Mouse (Mus musculus): ENCODE measurements at regions not wholly inside any gene's neighbourhood (a gene's known extent, or its start where the extent isn't known, plus 50 kb on each side); places are given as distances from the start of the nearest gene placed in this dataset.

DNA sequence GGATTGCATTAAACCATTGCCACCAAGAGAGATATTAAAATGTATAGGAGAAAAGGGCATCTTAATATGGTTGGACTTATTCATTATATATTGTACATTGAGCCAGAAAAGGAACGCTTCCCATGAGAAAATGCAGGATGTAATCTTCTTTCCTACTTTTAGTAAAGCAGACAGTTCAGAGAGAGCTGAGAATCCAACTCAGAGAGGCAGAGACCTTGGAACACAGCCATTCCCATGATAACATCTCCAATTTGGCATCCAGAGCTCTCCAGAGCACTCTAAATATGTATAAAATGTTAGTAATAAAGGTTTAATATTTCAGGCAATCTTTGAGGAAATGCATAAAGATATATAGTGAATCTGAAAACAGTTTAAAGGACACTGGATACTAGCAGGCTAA lies 199.3 kb upstream of the Asb5 start:
- Histone ChIP-seq H3K9ac (no peak overlapping the region), H3K36me3 (no peaks in the 10 kb centered on the region), H3K27me3 (replicated peaks) (no peaks in the 10 kb centered on the region), H3K4me3 (no peak overlapping the region), H3K9me3 (replicated peaks) (no peaks in the 10 kb centered on the region), H3K4me2 (no peak overlapping the region), H3K27ac (no peak overlapping the region), H3K4me1 (no peaks in the 10 kb centered on the region)
- no peak for ATAC-seq
- 58% methylated on average over 1 of the region's 1 CpGs for WGBS (ENCODE audit: insufficient replicate concordance)

DNA sequence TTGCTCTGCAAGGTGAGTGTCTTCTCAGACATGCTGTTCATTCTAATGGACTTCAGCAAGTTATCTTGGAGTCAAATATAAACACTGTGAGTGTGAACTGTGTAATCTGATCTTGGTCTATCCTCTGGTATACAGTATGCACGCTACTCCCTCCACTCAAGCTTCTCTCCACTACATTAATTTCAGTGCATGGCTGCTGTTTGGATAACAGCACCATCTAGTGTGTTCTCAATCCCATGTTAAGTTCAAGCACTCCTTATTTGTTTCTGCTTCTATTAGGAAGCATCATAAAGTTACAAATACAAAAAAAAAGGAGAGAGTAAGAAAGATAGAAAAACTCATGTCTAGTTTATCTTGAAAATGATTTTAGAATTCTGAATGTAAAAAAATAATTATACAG lies 197.5 kb upstream of the Asb5 start:
- no peaks in the 10 kb centered on the region for H3K4me1 ChIP-seq
- no peaks in the 10 kb centered on the region for H3K9me3 ChIP-seq (replicated peaks)
- ATAC-seq = no peak
- H3K27me3 ChIP-seq (replicated peaks) = no peaks in the 10 kb centered on the region
- H3K27ac ChIP-seq = no peak overlapping the region
- H3K4me2 ChIP-seq = no peak overlapping the region
- WGBS (ENCODE audit: insufficient replicate concordance) = 42% methylated on average over 1 of the region's 1 CpGs
- no peak overlapping the region for H3K9ac ChIP-seq
- no peaks in the 10 kb centered on the region for H3K36me3 ChIP-seq
- no peak overlapping the region for H3K4me3 ChIP-seq

DNA sequence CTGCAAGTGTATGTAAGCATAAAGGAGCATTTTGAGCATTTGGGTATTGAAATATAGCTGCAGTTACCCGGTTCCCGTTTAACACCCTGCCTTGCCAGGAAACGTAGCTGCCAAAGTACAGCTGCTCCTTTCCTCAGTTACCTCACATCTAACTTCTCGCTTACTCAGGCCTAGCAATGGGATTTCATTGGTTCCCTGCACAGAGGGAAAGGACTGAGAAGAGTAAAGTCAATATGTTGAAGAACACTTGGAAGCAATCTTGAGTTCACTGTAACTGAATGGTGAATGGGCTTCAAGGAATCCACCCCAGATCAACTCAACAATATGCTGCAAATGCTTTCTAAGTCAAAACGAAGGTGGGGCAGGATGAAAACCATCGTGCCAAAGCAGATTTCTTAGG lies 178.3 kb upstream of the Asb5 start:
- H3K4me3 ChIP-seq = no peak overlapping the region
- no peaks in the 10 kb centered on the region for H3K4me1 ChIP-seq
- H3K9ac ChIP-seq = no peak overlapping the region
- 70% methylated on average over 6 of the region's 6 CpGs for WGBS (ENCODE audit: insufficient replicate concordance)
- no peak overlapping the region for H3K4me2 ChIP-seq
- no peak for ATAC-seq
- H3K9me3 ChIP-seq (replicated peaks) = no peaks in the 10 kb centered on the region
- H3K27me3 ChIP-seq (replicated peaks) = no peaks in the 10 kb centered on the region
- H3K27ac ChIP-seq = no peak overlapping the region
- H3K36me3 ChIP-seq = no peaks in the 10 kb centered on the region

DNA sequence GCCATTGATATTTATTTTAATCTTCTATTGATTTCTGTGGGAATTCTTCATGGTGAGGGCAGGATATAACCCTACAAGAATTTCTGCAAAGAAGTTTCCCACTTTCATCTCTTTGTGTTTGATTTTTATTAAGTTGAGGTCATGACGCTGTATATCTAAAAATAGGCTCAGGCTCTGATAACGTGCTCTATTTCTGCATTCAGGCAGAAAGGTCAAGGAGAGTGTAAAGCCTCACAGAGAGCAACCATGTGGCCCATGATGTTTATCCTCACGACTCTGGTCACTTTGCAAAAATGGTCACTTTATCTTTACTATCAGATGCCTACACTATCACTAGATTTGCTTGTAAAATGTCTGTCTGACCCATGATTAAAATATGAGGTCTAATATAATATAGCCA lies 167.7 kb upstream of the Asb5 start:
- no peak overlapping the region for H3K27ac ChIP-seq
- H3K9me3 ChIP-seq (replicated peaks) = no peaks in the 10 kb centered on the region
- H3K36me3 ChIP-seq = no peaks in the 10 kb centered on the region
- H3K4me1 ChIP-seq = no peaks in the 10 kb centered on the region
- WGBS (ENCODE audit: insufficient replicate concordance) = 36% methylated on average over 3 of the region's 3 CpGs
- H3K4me2 ChIP-seq = no peak overlapping the region
- ATAC-seq = no peak
- H3K9ac ChIP-seq = no peak overlapping the region
- no peak overlapping the region for H3K4me3 ChIP-seq
- no peaks in the 10 kb centered on the region for H3K27me3 ChIP-seq (replicated peaks)

DNA sequence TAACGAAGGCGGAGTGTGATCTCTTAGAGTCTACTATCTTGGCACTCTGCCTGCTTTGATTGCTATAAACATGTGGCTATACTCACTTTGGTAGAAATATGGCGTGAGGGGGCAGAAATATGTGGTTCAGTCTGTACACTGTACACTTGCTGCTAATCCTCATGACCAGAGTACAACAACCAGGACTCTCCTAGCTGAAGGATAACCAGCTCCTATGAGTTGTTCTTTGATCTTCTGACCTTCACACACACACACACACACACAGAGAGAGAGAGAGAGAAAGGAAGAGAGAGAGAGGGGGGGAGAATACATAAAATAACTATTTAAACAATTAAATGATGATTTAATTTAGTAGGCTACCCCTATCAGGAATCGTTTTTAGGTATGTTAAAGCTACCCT lies 158.9 kb upstream of the Asb5 start:
- WGBS (ENCODE audit: insufficient replicate concordance) = 67% methylated on average over 4 of the region's 4 CpGs
- H3K9ac ChIP-seq = no peak overlapping the region
- no peaks in the 10 kb centered on the region for H3K27me3 ChIP-seq (replicated peaks)
- no peak overlapping the region for H3K4me3 ChIP-seq
- ATAC-seq = no peak
- no peaks in the 10 kb centered on the region for H3K9me3 ChIP-seq (replicated peaks)
- no peaks in the 10 kb centered on the region for H3K4me1 ChIP-seq
- no peak overlapping the region for H3K4me2 ChIP-seq
- H3K36me3 ChIP-seq = no peaks in the 10 kb centered on the region
- no peak overlapping the region for H3K27ac ChIP-seq

DNA sequence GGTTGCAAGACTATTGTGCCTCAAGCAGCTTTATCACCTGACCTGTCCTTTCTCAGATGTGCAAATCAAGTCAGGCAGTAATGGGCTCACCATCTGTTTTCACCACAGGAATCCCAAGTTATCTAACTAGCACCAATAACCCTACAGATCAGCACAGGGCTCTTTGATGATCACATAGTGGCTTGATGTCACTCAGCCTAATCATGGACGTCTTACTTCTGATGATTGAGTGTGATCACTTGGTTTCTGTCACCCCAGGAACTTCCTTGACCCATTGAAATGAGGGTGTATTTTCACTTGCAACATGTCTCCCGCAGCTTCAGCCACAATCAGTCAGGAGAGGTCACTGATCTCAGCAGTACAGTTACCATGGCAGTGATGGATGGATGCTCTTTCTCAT lies 158.3 kb upstream of the Asb5 start:
- 33% methylated on average over 2 of the region's 2 CpGs for WGBS (ENCODE audit: insufficient replicate concordance)
- ATAC-seq = no peak

DNA sequence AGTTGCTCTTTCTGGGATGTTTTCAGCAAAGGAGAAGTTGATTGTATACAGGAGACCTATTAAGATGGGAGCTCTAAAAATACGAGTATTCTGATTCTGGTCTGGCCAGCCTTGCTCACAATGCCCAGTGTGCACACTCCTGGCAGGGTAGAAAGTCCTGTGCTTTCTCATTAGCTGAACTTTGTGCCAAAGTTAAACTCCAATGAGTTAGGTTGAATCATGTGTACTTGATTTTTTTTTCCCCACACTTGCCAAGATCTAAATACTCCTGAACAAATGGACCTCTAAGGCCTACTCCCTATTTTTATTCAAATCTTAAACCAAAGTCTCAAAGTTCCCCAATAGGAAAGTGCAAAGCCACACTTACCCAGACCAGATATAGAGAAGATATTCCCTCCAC lies 156.5 kb upstream of the Asb5 start:
- WGBS (ENCODE audit: insufficient replicate concordance) = 58% methylated on average over 1 of the region's 1 CpGs
- Histone ChIP-seq H3K27me3 (replicated peaks) (no peaks in the 10 kb centered on the region), H3K4me1 (no peaks in the 10 kb centered on the region), H3K36me3 (no peaks in the 10 kb centered on the region), H3K27ac (no peak overlapping the region), H3K4me2 (no peak overlapping the region), H3K4me3 (no peak overlapping the region), H3K9ac (no peak overlapping the region), H3K9me3 (replicated peaks) (no peaks in the 10 kb centered on the region)
- no peak for ATAC-seq

More for the DNA sequence above, 158.3 kb upstream of the Asb5 start:
- H3K9ac ChIP-seq = no peak overlapping the region
- H3K27ac ChIP-seq = no peak overlapping the region
- H3K4me2 ChIP-seq = no peak overlapping the region
- no peaks in the 10 kb centered on the region for H3K4me1 ChIP-seq
- no peaks in the 10 kb centered on the region for H3K36me3 ChIP-seq
- no peaks in the 10 kb centered on the region for H3K27me3 ChIP-seq (replicated peaks)
- no peaks in the 10 kb centered on the region for H3K9me3 ChIP-seq (replicated peaks)
- no peak overlapping the region for H3K4me3 ChIP-seq

DNA sequence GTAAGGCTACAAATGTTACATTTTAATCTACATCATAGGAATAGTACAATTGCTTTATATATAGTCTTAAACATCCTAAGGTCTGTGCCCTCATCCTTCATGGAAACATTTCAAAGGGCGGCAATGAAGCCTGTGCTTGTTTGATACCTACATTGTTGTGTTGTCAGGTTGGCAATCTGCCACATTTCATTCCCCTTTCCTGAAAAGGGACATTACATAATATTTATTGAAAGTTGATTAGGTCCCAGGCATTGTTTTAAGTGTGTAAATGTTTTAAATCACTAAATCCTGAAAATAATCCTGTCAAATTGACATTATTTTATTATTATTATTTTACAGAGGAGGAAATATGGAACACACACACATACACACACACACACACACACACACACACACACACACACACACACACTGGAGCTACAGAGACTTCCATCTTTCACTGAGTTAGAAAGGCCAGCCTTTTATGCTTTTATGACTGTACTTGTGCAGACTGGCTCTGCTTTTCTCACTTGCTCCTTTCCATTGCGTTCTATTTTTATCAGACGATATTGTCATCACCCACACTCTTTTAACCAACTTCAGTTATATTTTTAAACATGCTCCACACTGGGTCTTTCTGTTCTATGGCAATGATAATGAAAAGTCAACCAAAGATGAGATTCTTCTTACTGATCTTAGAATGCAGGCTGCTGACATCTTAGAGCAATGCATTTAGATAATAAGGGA lies 153.8 kb upstream of the Asb5 start:
- Histone ChIP-seq H3K9me3 (replicated peaks) (no peaks in the 10 kb centered on the region), H3K4me2 (no peak overlapping the region), H3K4me1 (no peaks in the 10 kb centered on the region), H3K4me3 (no peak overlapping the region), H3K9ac (no peak overlapping the region), H3K27me3 (replicated peaks) (no peaks in the 10 kb centered on the region), H3K36me3 (no peaks in the 10 kb centered on the region), H3K27ac (no peak overlapping the region)
- no peak for ATAC-seq
- WGBS (ENCODE audit: insufficient replicate concordance) = 73% methylated on average over 3 of the region's 3 CpGs

DNA sequence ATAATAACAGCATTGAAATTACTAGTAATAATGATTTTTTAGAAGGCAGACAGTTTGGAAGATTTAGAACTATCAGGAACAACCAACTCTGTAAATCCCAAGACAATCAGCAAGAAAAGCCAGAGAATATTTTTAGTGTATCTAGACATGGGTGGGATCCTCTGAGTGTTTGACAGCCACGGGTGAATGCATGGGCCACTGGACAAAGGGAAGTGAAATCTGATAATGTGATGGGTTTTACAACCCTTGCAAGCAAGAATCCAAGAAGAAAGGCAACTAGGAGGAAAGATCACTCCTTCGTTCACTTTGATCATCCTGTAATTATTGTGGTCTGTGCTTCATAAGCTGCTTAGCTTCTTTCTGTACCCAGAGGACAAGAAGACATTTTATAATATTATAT lies 149.2 kb upstream of the Asb5 start:
- Histone ChIP-seq H3K4me1 (no peaks in the 10 kb centered on the region), H3K36me3 (no peaks in the 10 kb centered on the region), H3K9me3 (replicated peaks) (no peaks in the 10 kb centered on the region), H3K27ac (no peak overlapping the region), H3K4me2 (no peak overlapping the region), H3K9ac (no peak overlapping the region), H3K4me3 (no peak overlapping the region), H3K27me3 (replicated peaks) (no peaks in the 10 kb centered on the region)
- no peak for ATAC-seq
- 44% methylated on average over 2 of the region's 2 CpGs for WGBS (ENCODE audit: insufficient replicate concordance)

DNA sequence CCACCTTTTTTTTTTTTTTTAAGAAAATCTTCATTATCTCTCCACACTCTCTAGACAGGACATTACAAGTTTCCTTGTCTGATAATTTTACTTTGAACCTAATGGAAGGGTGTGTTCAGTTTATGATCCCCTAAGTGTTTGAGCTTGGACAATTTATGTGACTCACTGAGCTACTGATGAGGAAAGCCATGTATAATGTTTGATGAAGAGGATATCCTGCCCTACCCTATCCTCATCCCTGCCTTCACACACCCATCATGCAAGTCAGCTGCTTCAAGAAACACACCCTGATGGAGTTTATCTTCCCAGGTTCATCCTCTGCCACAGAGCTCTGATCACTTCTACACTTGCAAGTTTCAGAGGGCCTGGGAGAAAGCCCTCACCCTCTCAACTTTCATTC lies 136.5 kb upstream of the Asb5 start:
- Histone ChIP-seq H3K9me3 (replicated peaks) (no peaks in the 10 kb centered on the region), H3K36me3 (no peaks in the 10 kb centered on the region), H3K4me2 (no peak overlapping the region), H3K4me1 (no peaks in the 10 kb centered on the region), H3K27ac (no peak overlapping the region), H3K9ac (no peak overlapping the region), H3K27me3 (replicated peaks) (no peaks in the 10 kb centered on the region), H3K4me3 (no peak overlapping the region)
- no peak for ATAC-seq

DNA sequence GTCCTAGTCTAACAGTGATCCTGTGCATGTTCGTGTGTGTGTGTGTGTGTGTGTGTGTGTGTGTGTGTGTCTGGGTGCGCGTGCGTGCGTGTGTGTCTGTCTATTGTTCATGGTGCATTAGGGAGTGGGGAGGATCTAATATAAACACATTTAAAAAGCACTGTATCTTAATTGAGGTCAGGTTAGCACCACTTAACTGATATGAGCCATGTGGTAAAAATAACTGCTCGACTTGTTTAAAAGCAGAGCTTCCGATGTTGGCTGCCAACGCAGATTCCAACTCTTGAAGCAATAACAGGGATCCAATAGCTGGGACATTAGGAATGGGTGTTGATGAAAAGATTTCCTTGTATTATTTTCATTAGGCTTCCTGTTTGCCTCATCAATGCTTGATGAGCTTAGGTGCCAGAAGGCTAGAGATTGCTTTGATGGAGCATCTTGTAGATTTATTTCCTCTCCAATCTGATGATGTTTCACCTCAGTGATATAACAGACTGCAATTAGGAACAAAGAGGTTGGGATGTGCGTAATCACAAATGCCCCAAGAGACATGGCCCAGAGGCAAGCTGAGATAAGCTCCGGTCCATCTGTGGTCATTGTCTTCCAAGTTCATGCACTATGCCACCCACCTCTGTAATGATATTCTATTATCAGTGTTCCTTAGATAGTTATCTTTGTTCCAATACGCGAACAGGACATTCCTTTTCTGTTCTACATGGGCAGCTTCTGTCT lies 135.7 kb upstream of the Asb5 start:
- WGBS (ENCODE audit: insufficient replicate concordance) = 73% methylated on average over 12 of the region's 12 CpGs

DNA sequence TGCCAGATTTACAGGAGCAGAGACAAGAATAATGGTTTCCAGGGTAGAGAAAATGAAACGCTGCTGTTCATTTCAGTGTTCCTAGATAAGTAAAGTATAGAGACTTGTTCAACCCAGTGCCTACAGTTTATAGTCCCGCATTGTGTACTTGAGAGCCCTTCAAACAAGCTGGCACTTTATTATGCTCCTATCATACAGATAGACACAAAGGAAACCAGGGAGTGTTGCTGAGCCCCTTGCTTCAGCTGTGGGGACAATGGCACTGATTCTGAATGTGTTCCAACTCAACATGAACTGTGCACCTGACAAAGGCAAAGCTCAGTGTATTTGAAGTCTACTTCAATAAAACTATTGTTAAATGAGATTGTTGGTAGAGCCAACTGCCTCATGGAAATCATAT lies 123.7 kb upstream of the Asb5 start:
- H3K36me3 ChIP-seq = no peaks in the 10 kb centered on the region
- H3K27ac ChIP-seq = no peak overlapping the region
- no peak for ATAC-seq
- H3K4me1 ChIP-seq = no peaks in the 10 kb centered on the region
- H3K27me3 ChIP-seq (replicated peaks) = no peaks in the 10 kb centered on the region
- H3K9ac ChIP-seq = no peak overlapping the region
- no peaks in the 10 kb centered on the region for H3K9me3 ChIP-seq (replicated peaks)
- no peak overlapping the region for H3K4me2 ChIP-seq
- H3K4me3 ChIP-seq = no peak overlapping the region
- WGBS (ENCODE audit: insufficient replicate concordance) = 73% methylated on average over 2 of the region's 2 CpGs

More for the DNA sequence above, 135.7 kb upstream of the Asb5 start:
- Histone ChIP-seq H3K4me3 (no peak overlapping the region), H3K4me2 (no peak overlapping the region), H3K4me1 (no peaks in the 10 kb centered on the region), H3K36me3 (no peaks in the 10 kb centered on the region), H3K9ac (no peak overlapping the region), H3K27ac (no peak overlapping the region), H3K9me3 (replicated peaks) (no peaks in the 10 kb centered on the region), H3K27me3 (replicated peaks) (no peaks in the 10 kb centered on the region)
- no peak for ATAC-seq
